Mouse (Mus musculus) liver (tissue): Measurements from ENCODE around the gene Sult3a2.
"Not testable (repeated sequence)": the region's sequence is repeated elsewhere in the genome, so short reads cannot be mapped to it uniquely, and the experiment has no call there.

Experiments used
- DNase-seq: peaks from one replicate; pipeline ENCODE4 v3.0.0-alpha.2; 2020; ENCODE audit warnings: mixed read lengths

Gene Sult3a2

GRCm38 (mm10) chr10:33786604-33787003 is at the start of gene Sult3a2:
Gene Sult3a2 (minus strand): TSS chr10:33786704.
- DNase-seq, result no peak

- no peak for DNase-seq
Observed at GRCm38 (mm10) chr10:33820892-33821291, 34.4 kb upstream of the Sult3a2 start.

GRCm38 (mm10) chr10:33816923-33817322 is 30.4 kb upstream of the Sult3a2 start:
- no peak for DNase-seq

- no peak for DNase-seq
Observed at GRCm38 (mm10) chr10:33814266-33814665, 27.8 kb upstream of the Sult3a2 start.

- no peak for DNase-seq
Observed at GRCm38 (mm10) chr10:33811807-33812206, 25.3 kb upstream of the Sult3a2 start.

- not testable (repeated sequence) for DNase-seq
Observed at GRCm38 (mm10) chr10:33797221-33797949, 10.9 kb upstream of the Sult3a2 start.

GRCm38 (mm10) chr10:33796269-33796915 is 9.9 kb upstream of the Sult3a2 start:
- DNase-seq, result not testable (repeated sequence)

- not testable (repeated sequence) for DNase-seq
Observed at GRCm38 (mm10) chr10:33792166-33792565, 5.7 kb upstream of the Sult3a2 start.

GRCm38 (mm10) chr10:33787541-33787940 is 1.0 kb upstream of the Sult3a2 start:
- no peak for DNase-seq

- DNase-seq, result not testable (repeated sequence)
Observed at GRCm38 (mm10) chr10:33735251-33735650, 51.3 kb downstream of the Sult3a2 start.

GRCm38 (mm10) chr10:33733241-33733640 is 53.3 kb downstream of the Sult3a2 start:
- DNase-seq, result no peak

- no peak for DNase-seq
Observed at GRCm38 (mm10) chr10:33732409-33733185, 53.9 kb downstream of the Sult3a2 start.

GRCm38 (mm10) chr10:33723764-33724163 is 62.7 kb downstream of the Sult3a2 start:
- no peak for DNase-seq

GRCm38 (mm10) chr10:33721827-33722438 is 64.6 kb downstream of the Sult3a2 start:
- DNase-seq, result no peak
